ENCODE assay signal across 18 mouse cellular contexts in genomic region chr9:21959244-21959643, GRCm38 (mm10). TPM values are rescaled to one million over a fixed set of nuclear protein-coding genes. Genes with fewer than 3 reads are reported as not detected.
A peak's percentile ranks its signal among the peaks of the same experiment; 100 is the strongest.
DNase-seq lines count a peak whose midpoint lies in the region; ATAC-seq and TF ChIP-seq lines count a peak whose summit lies in the region.
"Had no signal": no experiment of that assay in that cellular context is flagged by ENCODE, and none has a peak within 500 bp of the region (broad histone marks: within the 10 kb centered on the region; RNA-seq: fewer than 3 reads in every experiment).

No protein-coding gene starts in this region.

- ATAC-seq in liver, embryonic 12.5 days: no peak
- no peak for ATAC-seq in liver, embryonic 15.5 days (ENCODE audit: insufficient read depth)
- ATAC-seq: forebrain, embryonic 13.5 days; forebrain, postnatal 0 days; inflammation-experienced regulatory T-cells, adult 6 months had no signal

- no peak for TF ChIP-seq CTCF in kidney, adult 2 months (conservative IDR thresholded peaks at IDR 0.05; ENCODE audit: insufficient read depth, insufficient read length, low read depth, low read length)

- 88% methylated on average over 7 of the region's 7 CpGs for WGBS in kidney, adult 2 months
- WGBS in liver, embryonic 12.5 days (ENCODE audit: insufficient replicate concordance): 95% methylated on average over 7 of the region's 7 CpGs
- 84% methylated on average over 7 of the region's 7 CpGs for WGBS in liver, embryonic 15.5 days (ENCODE audit: insufficient replicate concordance)

- H3K4me3 ChIP-seq in kidney, adult 2 months (ENCODE audit: insufficient read depth, low read depth, low read length): no peak overlapping the region
- peak overlapping the region; percentile 98 for H3K4me3 ChIP-seq in liver, embryonic 12.5 days
- H3K4me3 ChIP-seq in liver, embryonic 15.5 days (replicated peaks): peak overlapping the region; percentile 76
- H3K4me3 ChIP-seq: embryonic facial prominence, embryonic 10.5 days; forebrain, embryonic 13.5 days; heart, embryonic 12.5 days; hindbrain, embryonic 15.5 days had no signal

- no peaks in the 10 kb centered on the region for H3K36me3 ChIP-seq in kidney, adult 2 months (ENCODE audit: control insufficient read depth, insufficient read depth, low read length)
- peaks cover 55% of the 10 kb centered on the region for H3K36me3 ChIP-seq in liver, embryonic 12.5 days
- H3K36me3 ChIP-seq in liver, embryonic 15.5 days (replicated peaks): peaks cover 57% of the 10 kb centered on the region
- H3K36me3 ChIP-seq: hindbrain, embryonic 15.5 days had no signal

- no peaks in the 10 kb centered on the region for H3K27me3 ChIP-seq in kidney, adult 2 months (replicated peaks; ENCODE audit: control insufficient read depth, insufficient read depth, low read length)
- H3K27me3 ChIP-seq in liver, embryonic 12.5 days (replicated peaks): peaks cover 9% of the 10 kb centered on the region; the same call in 1 of the 2 replicates
- peaks cover 17% of the 10 kb centered on the region; the same call in 1 of the 2 replicates for H3K27me3 ChIP-seq in liver, embryonic 15.5 days

- H3K27ac ChIP-seq in kidney, adult 2 months (ENCODE audit: insufficient read depth, low read depth, low read length): peak overlapping the region; percentile 75; the same call in 1 of the 2 replicates
- H3K27ac ChIP-seq in liver, embryonic 12.5 days: peak overlapping the region; percentile 97
- H3K27ac ChIP-seq in liver, embryonic 15.5 days (replicated peaks): peak overlapping the region; percentile 96
- H3K27ac ChIP-seq: embryonic facial prominence, embryonic 10.5 days; forebrain, embryonic 13.5 days; hindbrain, embryonic 15.5 days had no signal

- H3K9ac ChIP-seq in liver, embryonic 12.5 days: peak overlapping the region; percentile 93
- peak overlapping the region; percentile 37; the same call in 1 of the 2 replicates for H3K9ac ChIP-seq in liver, embryonic 15.5 days
- H3K9ac ChIP-seq: forebrain, embryonic 13.5 days; forebrain, postnatal 0 days; heart, embryonic 12.5 days; hindbrain, embryonic 15.5 days had no signal

- H3K4me2 ChIP-seq in liver, embryonic 12.5 days: peak overlapping the region; percentile 79
- H3K4me2 ChIP-seq in liver, embryonic 15.5 days: peak overlapping the region; percentile 89
- H3K4me2 ChIP-seq: forebrain, embryonic 13.5 days; heart, embryonic 12.5 days; hindbrain, embryonic 15.5 days had no signal

- H3K9me3 ChIP-seq in liver, embryonic 12.5 days (replicated peaks): no peaks in the 10 kb centered on the region
- H3K9me3 ChIP-seq in liver, embryonic 15.5 days (replicated peaks): no peaks in the 10 kb centered on the region
- H3K9me3 ChIP-seq: embryonic facial prominence, embryonic 10.5 days; forebrain, embryonic 13.5 days; heart, embryonic 12.5 days; hindbrain, embryonic 15.5 days had no signal

- peak; percentile 54 for DNase-seq in cerebellum, adult 9-11 months
- no peak for DNase-seq in cerebellum, adult 9-10 months
- no peak for DNase-seq in kidney, adult 2 months
- no peak for DNase-seq in kidney, adult 18-20 months
- DNase-seq in liver (no peak), MN1 (ENCODE audit: low spot score) (no peak)
- DNase-seq: adrenal gland, adult 2 months; adrenal gland, postnatal 36 days; cerebellum, postnatal 10 days; forebrain, postnatal 0 days; gastrocnemius, postnatal 14 days had no signal

- peaks cover 7% of the 10 kb centered on the region for H3K4me1 ChIP-seq in kidney, adult 2 months (ENCODE audit: control insufficient read depth, insufficient read depth, low read length)
- H3K4me1 ChIP-seq in liver, embryonic 12.5 days: peaks cover 68% of the 10 kb centered on the region
- peaks cover 71% of the 10 kb centered on the region for H3K4me1 ChIP-seq in liver, embryonic 15.5 days (replicated peaks)

- no peak for TF ChIP-seq POLR2A in kidney, adult 2 months (IDR thresholded peaks at IDR 0.05; ENCODE audit: low read depth, low read length)

RNA-seq across cellular contexts. Expression of gene Swsap1, which starts 3.7 kb away (rescaled TPM):
- polyA plus RNA-seq in kidney, adult 2 months (2012; rRNA removed): 10.5 and 10.9 TPM in 2 replicates
- 2.8 and 3.0 TPM in 2 replicates for polyA plus RNA-seq in liver, embryonic 12.5 days (2016; fragmentation: Nextera tagmentation; extraction: Ambion mirVana)
- polyA plus RNA-seq in liver, embryonic 15.5 days (2015; fragmentation: Nextera tagmentation; extraction: Ambion mirVana): 2.2 and 2.5 TPM in 2 replicates

RNA-seq across cellular contexts. Expression of gene Epor, which starts 4.1 kb away (rescaled TPM):
- polyA plus RNA-seq in kidney, adult 2 months (2012; rRNA removed): 14.0 and 16.7 TPM in 2 replicates
- polyA plus RNA-seq in liver, embryonic 12.5 days (2016; fragmentation: Nextera tagmentation; extraction: Ambion mirVana): 155 and 158 TPM in 2 replicates
- polyA plus RNA-seq in liver, embryonic 15.5 days (2015; fragmentation: Nextera tagmentation; extraction: Ambion mirVana): 124 and 142 TPM in 2 replicates

RNA-seq across cellular contexts. Expression of gene Plppr2, which starts 22.4 kb away (rescaled TPM):
- 6.0 and 9.1 TPM in 2 replicates for polyA plus RNA-seq in kidney, adult 2 months (2012; rRNA removed)
- polyA plus RNA-seq in liver, embryonic 12.5 days (2016; fragmentation: Nextera tagmentation; extraction: Ambion mirVana): 2.3 and 3.1 TPM in 2 replicates
- 1.2 and 1.5 TPM in 2 replicates for polyA plus RNA-seq in liver, embryonic 15.5 days (2015; fragmentation: Nextera tagmentation; extraction: Ambion mirVana)

RNA-seq across cellular contexts. Expression of gene Rgl3, which starts 30.0 kb away (rescaled TPM):
- 88.2 and 111 TPM in 2 replicates for polyA plus RNA-seq in kidney, adult 2 months (2012; rRNA removed)
- 0.20 and 0.46 TPM in 2 replicates for polyA plus RNA-seq in liver, embryonic 12.5 days (2016; fragmentation: Nextera tagmentation; extraction: Ambion mirVana)
- 0.10 and 0.13 TPM in 2 replicates for polyA plus RNA-seq in liver, embryonic 15.5 days (2015; fragmentation: Nextera tagmentation; extraction: Ambion mirVana)
- polyA plus RNA-seq: inflammation-experienced regulatory T-cells, adult 6 months had no signal

RNA-seq across cellular contexts. Expression of gene Tmem205, which starts 31.9 kb away (rescaled TPM):
- 313 and 353 TPM in 2 replicates for polyA plus RNA-seq in kidney, adult 2 months (2012; rRNA removed)
- polyA plus RNA-seq in liver, embryonic 12.5 days (2016; fragmentation: Nextera tagmentation; extraction: Ambion mirVana): 39.9 and 41.8 TPM in 2 replicates
- polyA plus RNA-seq in liver, embryonic 15.5 days (2015; fragmentation: Nextera tagmentation; extraction: Ambion mirVana): 137 and 160 TPM in 2 replicates
